Mouse (Mus musculus) lung, postnatal 0 days (tissue): Measurements from ENCODE around the gene Spint2.

ENCODE experiments used
- CTCF ChIP-seq: IDR thresholded peaks from 2 replicates; pipeline ENCODE4 v1.5.1; 2016; ENCODE audit warnings: antibody characterized with exemption, mild to moderate bottlenecking
- EP300 ChIP-seq: IDR thresholded peaks from 2 replicates; pipeline ENCODE4 v1.6.1; 2016; ENCODE audit warnings: antibody characterized with exemption, mild to moderate bottlenecking, control low read depth

DNA sequence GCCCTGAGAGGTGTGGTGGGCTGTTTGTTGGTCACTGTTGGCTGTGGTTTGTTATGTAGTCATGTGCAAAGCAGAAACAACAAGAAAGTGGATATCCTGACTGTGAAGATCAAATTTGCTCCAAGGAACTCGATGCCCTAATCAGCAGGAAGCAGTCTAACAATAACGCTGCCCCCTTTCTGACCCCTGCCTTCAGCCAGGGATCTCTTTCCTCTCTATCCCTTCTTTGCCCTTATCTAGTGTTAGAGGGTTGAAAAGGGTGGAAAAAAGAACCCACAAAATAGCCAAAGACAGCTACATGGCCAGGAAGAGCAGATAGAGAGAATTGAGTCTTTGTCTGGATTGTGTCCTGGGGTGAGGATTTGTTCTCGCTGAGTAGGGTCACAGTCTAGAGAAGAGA lies 51.2 kb downstream of the Spint2 start:
- TF ChIP-seq CTCF (no peak), EP300 (peak; percentile 50; the same call in 1 of the 2 replicates)
